Mouse (Mus musculus) intestine, postnatal 0 days (tissue): ENCODE data around the gene Ltb4r2. TPM values are rescaled to one million over a fixed set of nuclear protein-coding genes. Genes with fewer than 3 reads are reported as not detected.

Experiments
- ATAC-seq: fragments of 200-750 bp; cut with Nextera tagmentation; 2 replicates; pipeline ENCODE4 v1.8.0; 2017; ENCODE audit warnings: mild to moderate bottlenecking, moderate TSS enrichment, moderate library complexity
- H3K27ac ChIP-seq: fragments of 300-500 bp; sonication (generic); 2 replicates; pipeline ENCODE4 v1.5.1; 2014; ENCODE audit warnings: mild to moderate bottlenecking, low read depth, low read length, moderate library complexity
- H3K27me3 ChIP-seq: fragments of 300-500 bp; sonication (generic); replicated peaks from 2 replicates; pipeline ENCODE4 v1.6.1; 2014; ENCODE audit warnings: low read length, mixed read lengths; ENCODE audit not compliant: control insufficient read depth, insufficient read depth
- H3K36me3 ChIP-seq: fragments of 300-500 bp; sonication (generic); 2 replicates; pipeline ENCODE4 v1.6.1; 2014; ENCODE audit warnings: mild to moderate bottlenecking, moderate library complexity; ENCODE audit not compliant: control insufficient read depth, insufficient read depth
- H3K4me1 ChIP-seq: fragments of 300-500 bp; sonication (generic); replicated peaks from 2 replicates; pipeline ENCODE4 v1.6.1; 2014; ENCODE audit warnings: antibody characterized with exemption, low read length, mixed read lengths; ENCODE audit not compliant: control insufficient read depth, insufficient read depth
- H3K4me2 ChIP-seq: fragments of 300-500 bp; sonication (generic); replicated peaks from 2 replicates; pipeline ENCODE4 v1.6.1; 2014; ENCODE audit warnings: low read depth, mild to moderate bottlenecking, moderate library complexity
- H3K4me3 ChIP-seq: fragments of 300-500 bp; sonication (generic); 2 replicates; pipeline ENCODE4 v1.5.1; 2014; ENCODE audit warnings: low read depth, low read length
- H3K9ac ChIP-seq: fragments of 300-500 bp; sonication (generic); 2 replicates; pipeline ENCODE4 v1.6.1; 2014; ENCODE audit warnings: mild to moderate bottlenecking, low read depth, low read length
- H3K9me3 ChIP-seq: fragments of 300-500 bp; sonication (generic); 2 replicates; pipeline ENCODE4 v1.6.1; 2016; ENCODE audit warnings: mixed run types; ENCODE audit not compliant: control insufficient read depth
- CTCF ChIP-seq: sonication (generic); IDR thresholded peaks from 2 replicates; pipeline ENCODE4 v1.5.1; 2016; ENCODE audit warnings: low read depth, mild to moderate bottlenecking, control low read depth, antibody characterized with exemption, moderate library complexity
- WGBS: fragments of 180-500 bp; shearing (Covaris S2); extraction: QIAGEN DNeasy Blood & Tissue Kit; methylation state at CpG from one replicate; pipeline ENCODE4 v1.1.7; 2014; 5-methylcytosine and 5-hydroxymethylcytosine counted together
- polyA plus RNA-seq: library from polyadenylated mRNA; unstranded; fragments of >200 nt; fragmentation: Nextera tagmentation; extraction: Ambion mirVana; gene quantifications from 2 replicates; pipeline ENCODE4 v1.2.1, GENCODE M21; 2015

The Ltb4r2 gene
- polyA plus RNA-seq, 1 experiment from 2014 or later: 9.0 TPM

- no peak for ATAC-seq
- WGBS: 76% methylated on average over 16 of the region's 16 CpGs
- Histone ChIP-seq H3K9ac (no peak overlapping the region), H3K4me2 (no peak overlapping the region), H3K27ac (no peak overlapping the region), H3K36me3 (no peaks in the 10 kb centered on the region), H3K9me3 (no peaks in the 10 kb centered on the region), H3K27me3 (peaks cover 3% of the 10 kb centered on the region; the same call in 1 of the 2 replicates), H3K4me3 (no peak overlapping the region), H3K4me1 (0 out of 2 replicates have a peak, but pooled peaks cover 3% of the 10 kb centered on the region)
- no peak for TF ChIP-seq CTCF
Observed at GRCm38 (mm10) chr14:55769087-55769703, 8.0 kb downstream of the Ltb4r2 start.

GRCm38 (mm10) chr14:55776711-55777110, 15.5 kb downstream of the Ltb4r2 start:
- H3K27ac ChIP-seq: no peak overlapping the region
- H3K4me2 ChIP-seq: no peak overlapping the region
- no peak overlapping the region for H3K4me3 ChIP-seq
- H3K9ac ChIP-seq: no peak overlapping the region
- 0 out of 2 replicates have a peak, but pooled peaks cover 5% of the 10 kb centered on the region for H3K4me1 ChIP-seq
- no peak for TF ChIP-seq CTCF
- ATAC-seq: no peak
- no peaks in the 10 kb centered on the region for H3K9me3 ChIP-seq
- WGBS: 31% methylated on average over 7 of the region's 7 CpGs
- H3K36me3 ChIP-seq: no peaks in the 10 kb centered on the region; the same call in 1 of the 2 replicates
- H3K27me3 ChIP-seq: no peaks in the 10 kb centered on the region

- no peaks in the 10 kb centered on the region; the same call in 1 of the 2 replicates for H3K36me3 ChIP-seq
- 0 out of 2 replicates have a peak, but pooled peaks cover 5% of the 10 kb centered on the region for H3K4me1 ChIP-seq
- no peaks in the 10 kb centered on the region for H3K9me3 ChIP-seq
- H3K9ac ChIP-seq: no peak overlapping the region
- no peak overlapping the region for H3K4me3 ChIP-seq
- ATAC-seq: no peak
- WGBS: 7% methylated on average over 3 of the region's 3 CpGs
- no peak overlapping the region for H3K27ac ChIP-seq
- H3K4me2 ChIP-seq: no peak overlapping the region
- H3K27me3 ChIP-seq: no peaks in the 10 kb centered on the region
- no peak for TF ChIP-seq CTCF
Observed at GRCm38 (mm10) chr14:55777176-55777575, 15.9 kb downstream of the Ltb4r2 start.

GRCm38 (mm10) chr14:55777806-55778205, 16.6 kb downstream of the Ltb4r2 start:
- no peaks in the 10 kb centered on the region for H3K9me3 ChIP-seq
- no peak for TF ChIP-seq CTCF
- H3K36me3 ChIP-seq: no peaks in the 10 kb centered on the region; the same call in 1 of the 2 replicates
- no peak overlapping the region for H3K9ac ChIP-seq
- H3K4me2 ChIP-seq: no peak overlapping the region
- 0 out of 2 replicates have a peak, but pooled peaks cover 5% of the 10 kb centered on the region for H3K4me1 ChIP-seq
- WGBS: 84% methylated on average over 11 of the region's 11 CpGs
- no peak for ATAC-seq
- H3K27me3 ChIP-seq: no peaks in the 10 kb centered on the region
- no peak overlapping the region for H3K27ac ChIP-seq
- H3K4me3 ChIP-seq: no peak overlapping the region

GRCm38 (mm10) chr14:55778686-55779085, 17.5 kb downstream of the Ltb4r2 start:
- H3K9me3 ChIP-seq: no peaks in the 10 kb centered on the region
- no peak overlapping the region for H3K4me2 ChIP-seq
- 90% methylated on average over 15 of the region's 15 CpGs for WGBS
- no peak for TF ChIP-seq CTCF
- no peak overlapping the region for H3K9ac ChIP-seq
- H3K36me3 ChIP-seq: no peaks in the 10 kb centered on the region; the same call in 1 of the 2 replicates
- ATAC-seq: no peak
- H3K27me3 ChIP-seq: peaks cover 5% of the 10 kb centered on the region; the same call in 1 of the 2 replicates
- 0 out of 2 replicates have a peak, but pooled peaks cover 5% of the 10 kb centered on the region for H3K4me1 ChIP-seq
- no peak overlapping the region for H3K4me3 ChIP-seq
- H3K27ac ChIP-seq: no peak overlapping the region

- Histone ChIP-seq H3K9me3 (no peaks in the 10 kb centered on the region), H3K4me3 (no peak overlapping the region), H3K27me3 (peaks cover 11% of the 10 kb centered on the region; the same call in 1 of the 2 replicates), H3K9ac (no peak overlapping the region), H3K36me3 (no peaks in the 10 kb centered on the region; the same call in 1 of the 2 replicates), H3K4me2 (no peak overlapping the region), H3K27ac (no peak overlapping the region), H3K4me1 (0 out of 2 replicates have a peak, but pooled peaks cover 5% of the 10 kb centered on the region)
- WGBS: 68% methylated on average over 16 of the region's 16 CpGs
- no peak for ATAC-seq
- TF ChIP-seq CTCF: no peak
Observed at GRCm38 (mm10) chr14:55779656-55780055, 18.4 kb downstream of the Ltb4r2 start.
